Mouse (Mus musculus): Measurements from ENCODE around the gene Rbfox1.

GRCm38 (mm10) chr16:6976341-6976740 is 1091.2 kb downstream of the Rbfox1 start:
- TF ChIP-seq CTCF (IDR thresholded peaks at IDR 0.05; ENCODE audit: borderline replicate concordance, extremely low read depth, insufficient read depth, insufficient read length) = no peak
- no peak for TF ChIP-seq POLR2A (IDR thresholded peaks at IDR 0.05; ENCODE audit: borderline replicate concordance, extremely low read depth, insufficient read depth, insufficient read length, poor library complexity, severe bottlenecking)

Measured in brain, embryonic 14.5 days (tissue).